Mouse (Mus musculus): ENCODE results near the gene Nmrk1.
A peak's percentile ranks its signal among the peaks of the same experiment; 100 is the strongest.

Gene Nmrk1

DNA sequence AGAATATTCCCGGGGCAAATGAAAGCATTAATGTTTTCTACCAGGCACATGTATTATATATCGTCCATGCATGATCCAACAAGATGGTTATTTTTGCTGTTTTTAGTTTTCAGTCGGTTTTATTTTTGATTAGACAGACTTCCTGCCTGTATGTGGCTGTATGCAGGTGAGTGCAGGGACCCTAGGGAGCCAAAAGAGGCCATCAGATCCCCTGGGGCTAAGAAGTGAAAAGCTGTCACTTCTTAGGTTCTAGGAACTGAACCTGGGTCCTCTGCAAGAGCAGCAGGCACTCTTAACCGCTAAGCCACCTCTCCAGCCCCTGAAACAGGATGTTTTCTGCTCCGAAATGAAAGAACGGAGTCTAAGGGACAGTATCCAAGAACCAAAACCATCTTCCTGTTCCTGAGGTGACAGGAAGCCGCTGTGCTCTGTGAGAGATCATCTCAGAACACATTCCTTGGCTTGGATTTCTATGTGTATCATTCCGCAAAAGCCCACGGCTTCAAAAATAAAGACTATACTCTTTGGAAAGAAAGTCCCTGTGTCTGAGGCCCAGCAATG, 16.0 kb upstream of the Nmrk1 start:
- no peak for DNase-seq (ENCODE audit: inconsistent age in 2 of 2, low spot score in 1 of 2)

DNA sequence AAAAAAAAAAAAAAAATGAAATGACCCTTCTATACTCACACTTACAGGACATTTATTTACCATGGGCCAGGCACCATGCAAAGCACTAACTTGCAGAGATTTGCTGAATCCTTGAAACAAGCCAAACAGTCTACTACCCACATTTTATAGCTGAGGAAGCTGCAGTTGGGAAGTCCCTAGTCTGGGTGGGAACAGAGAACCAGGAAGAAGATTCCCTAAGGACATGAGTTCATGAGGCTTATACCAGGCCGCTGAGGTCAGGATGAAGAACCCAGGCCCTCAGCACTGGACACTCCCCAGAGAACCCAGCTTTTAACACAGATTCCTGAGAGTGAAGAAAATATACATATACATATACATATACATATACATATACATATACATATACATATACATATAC, 14.2 kb upstream of the Nmrk1 start:
- DNase-seq (ENCODE audit: inconsistent age in 2 of 2, low spot score in 1 of 2) = no peak

DNA sequence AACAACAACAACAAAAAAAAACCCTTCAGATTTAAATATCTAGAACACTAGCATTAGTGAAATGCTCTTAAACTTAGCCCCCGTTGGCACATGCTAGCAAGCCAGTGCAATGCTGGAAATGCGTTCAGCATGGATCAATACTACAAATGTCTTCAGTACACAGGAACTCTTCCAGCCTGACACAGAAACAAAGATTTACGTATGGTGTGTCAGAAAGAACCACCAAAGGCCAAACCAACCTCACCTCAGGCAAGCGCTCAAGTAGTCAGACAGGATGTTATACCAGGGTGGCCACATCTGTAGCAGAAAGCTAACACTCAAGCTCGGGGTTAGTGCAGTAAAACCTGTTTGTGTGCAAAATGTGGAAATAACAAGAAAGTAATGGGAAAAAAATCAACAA, 12.7 kb upstream of the Nmrk1 start:
- no peak for DNase-seq (ENCODE audit: inconsistent age in 2 of 2, low spot score in 1 of 2)

DNA sequence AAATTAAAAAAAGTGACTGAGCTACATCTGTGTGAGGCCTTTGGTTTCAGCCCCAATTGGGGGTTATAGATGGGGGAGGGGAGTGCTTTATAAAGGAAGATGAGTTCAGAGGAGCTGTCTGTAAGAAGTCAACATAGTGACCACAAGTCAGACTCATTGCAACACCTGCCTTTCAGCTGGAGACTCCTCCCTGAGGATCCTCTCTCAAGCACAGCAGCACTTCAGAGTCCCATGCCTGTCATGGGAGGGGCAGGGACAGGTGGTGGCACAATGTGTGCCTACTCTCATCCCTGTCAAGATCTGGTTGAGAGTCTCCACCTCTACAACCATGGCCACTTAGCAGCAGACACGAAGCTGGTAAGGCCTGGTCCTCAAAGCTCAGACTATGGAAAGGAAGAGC, 12.1 kb upstream of the Nmrk1 start:
- DNase-seq (ENCODE audit: inconsistent age in 2 of 2, low spot score in 1 of 2) = no peak

DNA sequence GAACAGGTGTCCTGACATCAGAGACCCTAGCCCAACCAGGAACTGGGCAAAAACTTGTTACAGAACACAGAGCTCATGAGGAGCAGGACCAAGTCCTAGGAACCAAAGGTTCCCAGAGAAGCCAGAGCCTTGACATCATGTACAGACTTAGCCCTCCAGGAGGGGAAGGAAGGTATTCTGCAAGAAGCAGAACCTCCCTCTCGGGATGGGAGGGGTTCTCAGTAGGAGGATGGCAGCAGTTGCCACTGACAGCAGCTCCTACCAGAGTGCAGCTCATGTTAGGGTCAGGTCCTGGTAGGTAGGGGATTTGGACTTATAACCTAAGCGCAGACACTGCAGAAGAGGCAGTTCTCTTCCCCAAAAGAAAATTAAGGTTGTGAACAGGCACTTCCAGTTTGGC, 7.9 kb upstream of the Nmrk1 start:
- DNase-seq (ENCODE audit: inconsistent age in 2 of 2, low spot score in 1 of 2) = no peak

GRCm38 (mm10) chr19:18629589-18629988, 2.2 kb upstream of the Nmrk1 start:
- DNase-seq (ENCODE audit: inconsistent age in 2 of 2, low spot score in 1 of 2) = peak in 1 of 2 experiments; percentile 52

DNA sequence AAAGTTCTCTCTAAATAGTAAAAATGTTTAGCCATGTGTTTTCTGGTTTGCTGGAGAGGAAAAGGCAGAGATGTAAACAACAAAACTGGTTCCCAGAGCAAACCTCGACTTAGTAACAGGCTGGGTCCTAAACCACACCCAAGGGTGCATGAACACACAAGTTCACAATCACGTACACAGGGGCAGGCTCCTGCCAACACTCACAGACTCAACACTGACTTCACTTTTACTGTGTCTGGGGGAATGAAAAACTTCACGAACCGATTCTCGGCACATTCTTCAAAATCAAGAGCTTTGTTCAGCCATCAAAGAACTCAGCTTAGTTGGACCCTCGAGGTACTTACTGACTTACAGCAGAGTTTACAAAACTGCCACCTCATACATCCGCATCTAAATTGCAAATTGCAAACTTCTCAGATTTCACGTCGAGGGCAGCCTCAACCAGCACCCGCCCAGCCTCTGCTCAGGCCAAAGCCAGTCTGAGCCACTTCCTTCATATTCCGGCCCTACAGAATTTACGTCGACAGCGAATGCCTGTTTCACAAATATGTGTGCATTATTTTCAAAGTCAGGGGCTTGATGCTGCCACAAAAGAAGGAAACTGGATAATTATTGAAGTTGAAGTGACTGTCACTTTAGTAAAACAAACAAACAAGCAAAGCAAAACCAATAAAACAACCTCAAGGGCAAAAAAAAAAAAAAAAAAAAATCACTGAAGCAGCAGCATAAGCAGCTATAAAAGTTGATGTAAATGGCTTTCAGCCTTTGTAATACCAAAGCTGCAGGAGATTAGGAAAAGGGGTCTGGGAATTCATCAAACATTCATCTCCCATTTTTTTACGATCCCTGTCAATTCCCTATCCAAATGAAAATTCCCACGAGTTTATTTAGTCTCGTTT, 1.3 kb upstream of the Nmrk1 start:
- DNase-seq (ENCODE audit: inconsistent age in 2 of 2, low spot score in 1 of 2) = peak; percentile 37 to 69

GRCm38 (mm10) chr19:18631161-18631643, 548 bp upstream of the Nmrk1 start:
- DNase-seq (ENCODE audit: inconsistent age in 2 of 2, low spot score in 1 of 2) = peak; percentile 77 to 90

DNA sequence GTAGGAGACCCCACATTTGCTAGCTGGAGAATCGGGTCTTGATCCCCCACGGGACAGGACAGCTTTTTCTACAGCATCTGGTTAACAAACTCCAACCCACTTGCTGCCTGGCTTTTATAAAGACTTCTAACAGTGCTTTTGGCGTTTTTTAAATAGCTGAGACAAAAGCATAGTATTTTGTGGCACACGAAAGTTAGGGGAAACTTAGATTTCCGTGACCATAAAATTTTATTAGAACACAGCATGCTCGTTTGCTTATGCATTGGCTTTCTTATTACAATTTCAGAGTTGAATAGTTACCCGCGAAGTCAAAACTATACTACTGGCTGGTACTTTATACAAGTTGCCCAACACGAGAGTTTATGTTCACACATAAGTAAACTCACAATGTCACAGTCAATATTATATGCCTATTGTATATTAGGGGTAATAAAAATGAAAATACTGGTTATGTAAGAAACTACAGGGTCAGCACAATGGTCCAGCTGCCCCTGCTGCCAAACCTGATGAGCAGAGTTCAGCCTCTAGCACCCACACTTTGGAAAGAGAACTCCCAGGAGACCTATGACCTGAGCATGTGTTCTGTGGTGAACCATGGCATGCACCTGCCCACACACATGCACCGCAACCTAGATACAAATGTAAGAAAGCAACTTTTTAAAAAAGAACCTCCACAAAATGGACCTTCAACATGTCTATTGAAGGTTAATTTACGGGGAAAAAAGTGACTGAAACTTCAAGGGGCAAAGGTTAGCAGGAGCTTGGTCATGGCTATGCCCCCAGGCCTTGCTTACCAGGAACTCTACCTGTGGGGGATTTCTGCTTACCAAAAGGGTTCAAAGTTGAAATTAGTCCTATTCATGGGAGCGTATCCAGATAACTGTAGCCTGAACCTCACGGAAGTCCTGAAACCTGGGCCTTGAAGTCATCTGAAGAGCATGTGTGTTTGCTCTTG, 758 bp downstream of the Nmrk1 start:
- no peak for DNase-seq (ENCODE audit: inconsistent age in 2 of 2, low spot score in 1 of 2)

GRCm38 (mm10) chr19:18637954-18638353, 6.2 kb downstream of the Nmrk1 start:
- DNase-seq (ENCODE audit: inconsistent age in 2 of 2, low spot score in 1 of 2) = no peak

- no peak for DNase-seq (ENCODE audit: inconsistent age in 2 of 2, low spot score in 1 of 2)
These were observed 7.2 kb downstream of the Nmrk1 start for GRCm38 (mm10) chr19:18638949-18639348.

GRCm38 (mm10) chr19:18639552-18639951, 7.8 kb downstream of the Nmrk1 start:
- no peak for DNase-seq (ENCODE audit: inconsistent age in 2 of 2, low spot score in 1 of 2)

GRCm38 (mm10) chr19:18641001-18641400, 9.3 kb downstream of the Nmrk1 start:
- DNase-seq (ENCODE audit: inconsistent age in 2 of 2, low spot score in 1 of 2) = no peak

GRCm38 (mm10) chr19:18643411-18643810, 11.7 kb downstream of the Nmrk1 start:
- DNase-seq (ENCODE audit: inconsistent age in 2 of 2, low spot score in 1 of 2) = no peak

GRCm38 (mm10) chr19:18644084-18644483, 12.3 kb downstream of the Nmrk1 start:
- DNase-seq (ENCODE audit: inconsistent age in 2 of 2, low spot score in 1 of 2) = no peak

GRCm38 (mm10) chr19:18646397-18646796, 14.6 kb downstream of the Nmrk1 start:
- peak in 1 of 2 experiments; percentile 45 for DNase-seq (ENCODE audit: inconsistent age in 2 of 2, low spot score in 1 of 2)

GRCm38 (mm10) chr19:18646853-18647420, 15.2 kb downstream of the Nmrk1 start:
- peak; percentile 73 to 86 for DNase-seq (ENCODE audit: inconsistent age in 2 of 2, low spot score in 1 of 2)

GRCm38 (mm10) chr19:18647775-18648557, 16.2 kb downstream of the Nmrk1 start:
- DNase-seq (ENCODE audit: inconsistent age in 2 of 2, low spot score in 1 of 2) = peak in 1 of 2 experiments; percentile 64

- peak in 1 of 2 experiments; percentile 62 for DNase-seq (ENCODE audit: inconsistent age in 2 of 2, low spot score in 1 of 2)
These were observed 16.8 kb downstream of the Nmrk1 start for GRCm38 (mm10) chr19:18648558-18648945.

DNA sequence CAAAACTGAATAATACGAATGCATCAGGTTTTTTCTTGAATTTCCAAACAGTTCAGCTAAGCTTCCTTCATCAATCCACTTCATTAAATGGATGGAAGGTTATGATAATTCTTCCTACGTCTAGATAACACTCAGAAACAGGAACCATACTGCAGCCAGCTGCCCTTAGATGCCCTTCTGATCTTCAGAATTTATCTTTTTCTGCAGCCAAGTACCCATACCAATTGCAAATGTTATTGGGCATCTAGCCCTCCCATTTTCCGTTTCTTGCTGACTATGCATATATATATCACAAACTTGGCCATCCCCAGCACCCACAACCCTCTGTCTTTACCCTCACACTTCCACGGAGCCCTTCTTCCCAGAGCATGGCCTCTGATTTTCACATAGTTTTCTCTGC, 18.2 kb downstream of the Nmrk1 start:
- no peak for DNase-seq (ENCODE audit: inconsistent age in 2 of 2, low spot score in 1 of 2)
